Mouse (Mus musculus) ES-E14 (cell line): Measurements from ENCODE around the gene Necab2. TPM values are rescaled to one million over a fixed set of nuclear protein-coding genes. Genes with fewer than 3 reads are reported as not detected.

Experiments used
- DNase-seq: peaks from one replicate; pipeline ENCODE4 v3.0.0-alpha.2; 2013; ENCODE audit warnings: low read depth, low spot score
- H3K27ac ChIP-seq: 2 replicates; pipeline ENCODE4 v1.5.1; 2012; ENCODE audit warnings: low read depth, mild to moderate bottlenecking, low read length, moderate library complexity, mixed read lengths; ENCODE audit not compliant: poor library complexity, insufficient read depth, severe bottlenecking
- H3K36me3 ChIP-seq: 2 replicates; pipeline ENCODE4 v1.6.1; 2012; ENCODE audit warnings: mild to moderate bottlenecking, low read length, moderate library complexity, mixed read lengths; ENCODE audit not compliant: control insufficient read depth, poor library complexity, insufficient read depth, severe bottlenecking
- H3K4me1 ChIP-seq, 2 experiments: fragments of 150-350 bp in 1 of 2; sonication (generic) in 1 of 2; 2 replicates each; pipeline ENCODE4 v1.6.1; 2012; ENCODE audit warnings: low read length in 2 of 2, mild to moderate bottlenecking in 1 of 2, mixed read lengths in 1 of 2; ENCODE audit not compliant: control insufficient read depth in 2 of 2, insufficient read depth in 2 of 2, poor library complexity in 1 of 2
- H3K4me3 ChIP-seq, 2 experiments: fragments of 150-350 bp in 1 of 2; sonication (generic) in 1 of 2; 2 replicates each; pipeline ENCODE4 v1.5.1; 2012; ENCODE audit warnings: low read length in 2 of 2, low read depth in 1 of 2, mild to moderate bottlenecking in 1 of 2, mixed read lengths in 1 of 2; ENCODE audit not compliant: insufficient read depth in 1 of 2, poor library complexity in 1 of 2, severe bottlenecking in 1 of 2
- H3K9ac ChIP-seq: 2 replicates; pipeline ENCODE4 v1.6.1; 2012; ENCODE audit warnings: low read depth, mild to moderate bottlenecking, low read length, mixed read lengths; ENCODE audit not compliant: poor library complexity, insufficient read depth, severe bottlenecking
- H3K9me3 ChIP-seq: fragments of 150-350 bp; sonication (generic); 2 replicates; pipeline ENCODE4 v1.6.1; 2012; ENCODE audit warnings: low read depth, mild to moderate bottlenecking, low read length; ENCODE audit not compliant: control insufficient read depth, insufficient read depth
- CHD2 ChIP-seq: IDR thresholded peaks from 2 replicates; pipeline ENCODE4 v1.6.1; 2014; ENCODE audit warnings: mild to moderate bottlenecking, low read depth, low read length, inconsistent platforms
- HCFC1 ChIP-seq: IDR thresholded peaks from 2 replicates; pipeline ENCODE4 v1.6.1; 2012; ENCODE audit warnings: low read length, inconsistent platforms, borderline replicate concordance; ENCODE audit not compliant: insufficient read depth
- MAFK ChIP-seq: IDR thresholded peaks from 2 replicates; pipeline ENCODE4 v1.6.1; 2014; ENCODE audit warnings: mild to moderate bottlenecking, low read depth, low read length, inconsistent platforms; ENCODE audit not compliant: insufficient read depth
- ZC3H11A ChIP-seq: IDR thresholded peaks from 2 replicates; pipeline ENCODE4 v1.6.1; 2012; ENCODE audit warnings: low read depth, mild to moderate bottlenecking, inconsistent platforms, low read length, borderline replicate concordance
- ZNF384 ChIP-seq: IDR thresholded peaks from 2 replicates; pipeline ENCODE4 v1.6.1; 2012; ENCODE audit warnings: low read depth, low read length, inconsistent platforms
- in situ Hi-C, 2 experiments: fragments of 600-800 bp; cut with MboI; formaldehyde crosslinking; loops; one replicate each; pipeline ENCODE4 v1.15.1; 2025; ENCODE audit warnings: low sequenced_read_pairs in 2 of 2, inconsistent platforms in 1 of 2; ENCODE audit not compliant: unreplicated experiment in 2 of 2
- total RNA-seq: library from RNA; depleted of rRNA; stranded (reverse); fragments of 300-350 nt; gene quantifications from 2 replicates; pipeline ENCODE4 v1.2.3, GENCODE M21; 2012

Necab2 gene
- total RNA-seq, 1 experiment, result 8.5 TPM

GRCm38 (mm10) chr8:119437506-119437905, 9.0 kb upstream of the Necab2 start:
- Histone ChIP-seq H3K27ac (no peak overlapping the region), H3K4me3 (no peak overlapping the region), H3K36me3 (no peaks in the 10 kb centered on the region), H3K9ac (no peak overlapping the region), H3K4me1 (peaks cover 0 to 14% of the 10 kb centered on the region in 2 experiments; a peak in 1 of 4 replicates), H3K9me3 (no peaks in the 10 kb centered on the region)
- in situ Hi-C loops, result no loop called here
- TF ChIP-seq HCFC1 (no peak), MAFK (no peak)
- no peak for DNase-seq

DNA sequence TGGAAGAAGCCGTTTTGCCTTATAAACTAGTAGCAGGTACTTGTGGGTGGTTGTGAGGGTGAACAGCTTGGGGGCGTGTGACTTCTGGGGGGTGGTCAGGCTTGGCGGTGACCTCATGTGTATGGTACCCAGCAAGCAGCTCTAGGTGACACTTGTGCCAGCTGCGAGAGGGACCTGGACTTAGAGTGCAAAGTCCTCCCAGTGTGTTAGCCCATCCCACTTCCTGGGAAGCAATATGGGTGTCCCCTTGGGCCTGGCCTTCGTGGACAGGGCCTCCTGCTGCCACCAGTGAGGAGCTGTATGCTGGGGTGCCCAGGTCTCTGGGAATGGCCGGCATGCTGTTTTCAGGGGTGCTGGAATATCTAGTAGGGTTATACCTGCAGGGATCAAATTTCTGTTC, 7.6 kb upstream of the Necab2 start:
- Histone ChIP-seq H3K9ac (no peak overlapping the region), H3K4me3 (no peak overlapping the region), H3K27ac (no peak overlapping the region), H3K9me3 (no peaks in the 10 kb centered on the region), H3K36me3 (no peaks in the 10 kb centered on the region), H3K4me1 (peaks cover 0 to 14% of the 10 kb centered on the region in 2 experiments; a peak in 1 of 4 replicates)
- in situ Hi-C loops, result no loop called here
- TF ChIP-seq ZNF384 (no peak), HCFC1 (no peak), CHD2 (no peak), MAFK (no peak)
- DNase-seq, result no peak

DNA sequence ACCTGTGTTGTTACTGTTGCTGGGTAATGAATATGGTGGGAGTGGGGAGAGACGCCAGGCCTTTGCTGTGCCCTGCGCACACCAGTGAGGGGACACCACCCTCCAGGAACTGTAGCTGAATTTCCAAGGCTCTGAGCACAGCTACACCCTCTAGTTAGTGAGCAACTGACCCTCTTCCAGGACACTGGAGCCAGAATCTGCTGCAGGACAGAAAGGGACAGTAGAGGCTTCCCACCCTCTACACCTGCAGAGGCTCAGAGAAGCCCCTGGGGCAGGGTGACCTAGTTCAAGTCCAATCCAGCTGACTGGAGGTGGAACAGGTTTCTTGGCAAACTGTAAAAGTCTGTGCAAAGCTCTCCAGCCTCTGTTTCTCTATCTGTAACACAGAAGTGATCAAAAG, 7.1 kb upstream of the Necab2 start:
- H3K4me3 ChIP-seq, result no peak overlapping the region
- H3K27ac ChIP-seq, result no peak overlapping the region
- H3K9ac ChIP-seq, result no peak overlapping the region
- H3K4me1 ChIP-seq, result peaks cover 0 to 14% of the 10 kb centered on the region in 2 experiments; a peak in 1 of 4 replicates
- H3K36me3 ChIP-seq, result no peaks in the 10 kb centered on the region
- no peaks in the 10 kb centered on the region for H3K9me3 ChIP-seq
- in situ Hi-C loops, result no loop called here
- DNase-seq, result no peak
- TF ChIP-seq MAFK (no peak), ZNF384 (no peak), ZC3H11A (no peak), CHD2 (no peak), HCFC1 (no peak)

DNA sequence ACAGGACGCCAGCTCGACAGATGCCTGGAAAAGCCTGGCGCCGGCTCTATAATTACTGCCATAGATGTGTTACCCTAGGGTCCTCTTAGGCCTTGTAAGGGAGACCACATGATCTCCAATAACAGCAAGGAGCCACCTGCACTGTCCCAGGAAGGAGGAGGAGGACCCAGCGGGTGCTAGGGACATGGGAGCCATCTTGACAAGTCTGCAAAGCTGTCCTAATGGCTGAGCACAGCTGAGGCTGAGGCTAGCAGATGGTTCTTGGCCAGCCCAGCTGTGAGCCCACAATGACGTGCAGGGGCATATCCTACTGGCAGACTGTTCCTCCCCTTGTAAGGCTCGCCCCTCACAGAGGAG, 6.6 kb upstream of the Necab2 start:
- DNase-seq, result no peak
- Histone ChIP-seq H3K4me3 (no peak overlapping the region), H3K36me3 (no peaks in the 10 kb centered on the region), H3K4me1 (peaks cover 0 to 14% of the 10 kb centered on the region in 2 experiments; a peak in 1 of 4 replicates), H3K27ac (no peak overlapping the region), H3K9ac (no peak overlapping the region), H3K9me3 (no peaks in the 10 kb centered on the region)
- in situ Hi-C loops, result no loop called here
- no peak for TF ChIP-seq MAFK
- no peak for TF ChIP-seq HCFC1
- TF ChIP-seq CHD2, result no peak
- no peak for TF ChIP-seq ZNF384
- no peak for TF ChIP-seq ZC3H11A
